Mouse (Mus musculus): ENCODE data around the gene Arhgef6.
A peak's percentile ranks its signal among the peaks of the same experiment; 100 is the strongest.

DNA sequence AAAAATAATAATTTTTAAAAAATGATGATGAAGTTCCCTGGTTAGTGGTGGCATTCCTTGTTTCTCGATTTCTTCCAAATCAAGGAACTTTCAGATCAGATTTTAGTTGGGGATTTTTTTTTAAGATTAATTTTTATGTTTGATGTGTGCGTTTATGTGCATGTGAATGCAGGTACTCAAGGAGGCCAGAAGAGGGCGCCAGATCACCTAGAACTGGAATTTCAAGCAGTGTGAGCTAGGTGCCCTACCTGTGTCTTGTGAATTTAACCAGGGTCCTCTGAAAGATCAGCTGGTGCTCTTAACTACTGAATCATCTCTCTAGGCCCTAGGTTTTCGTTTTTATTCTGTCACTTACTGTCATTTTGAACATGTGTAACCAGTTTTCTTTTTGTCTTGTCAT lies 102.5 kb downstream of the Arhgef6 start:
- peak; percentile 13; the same call in 1 of the 2 replicates for TF ChIP-seq CTCF (IDR thresholded peaks at IDR 0.05; ENCODE audit: insufficient read depth, low read length)
- no peak for TF ChIP-seq POLR2A (IDR thresholded peaks at IDR 0.05; ENCODE audit: borderline replicate concordance, extremely low read depth, low read depth, low read length)
